Mouse (Mus musculus): ENCODE data around the gene P3h4. TPM values are rescaled to one million over a fixed set of nuclear protein-coding genes. Genes with fewer than 3 reads are reported as not detected.

Gene P3h4
- polyA plus RNA-seq, 1 experiment: 3.9 TPM

GRCm38 (mm10) chr11:100360175-100360574 is 54.5 kb downstream of the P3h4 start:
- H3K4me1 ChIP-seq (ENCODE audit: control insufficient read depth, insufficient read depth, low read length): no peaks in the 10 kb centered on the region
- TF ChIP-seq POLR2A (IDR thresholded peaks at IDR 0.05; ENCODE audit: borderline replicate concordance, control insufficient read depth, low read depth, low read length): no peak
- H3K4me3 ChIP-seq (replicated peaks; ENCODE audit: control insufficient read depth, low read depth, low read length): no peak overlapping the region
- WGBS: 39% methylated on average over 6 of the region's 6 CpGs
- H3K27ac ChIP-seq (ENCODE audit: control insufficient read depth, insufficient read depth, low read depth, low read length, poor library complexity): no peak overlapping the region

Other genes with a start within 250 kb of the P3h4 start
- not detected in 2 replicates for gene Krt9, start 221.6 kb downstream of the P3h4 start, polyA plus RNA-seq (2011; ENCODE audit: insufficient read depth, insufficient read length, low replicate concordance, missing spikeins)
- gene Krt14, start 207.3 kb downstream of the P3h4 start, polyA plus RNA-seq (2011; ENCODE audit: insufficient read depth, insufficient read length, low replicate concordance, missing spikeins): not detected in 2 replicates
- gene Krt16, start 165.9 kb downstream of the P3h4 start, polyA plus RNA-seq (2011; ENCODE audit: insufficient read depth, insufficient read length, low replicate concordance, missing spikeins): not detected in 2 replicates
- 2.1 TPM in 1 of 2 replicates, not detected in the other for gene Krt17, start 153.8 kb downstream of the P3h4 start, polyA plus RNA-seq (2011; ENCODE audit: insufficient read depth, insufficient read length, low replicate concordance, missing spikeins)
- gene Krt42, start 145.0 kb downstream of the P3h4 start, polyA plus RNA-seq (2011; ENCODE audit: insufficient read depth, insufficient read length, low replicate concordance, missing spikeins): 2.1 TPM in 1 of 2 replicates, not detected in the other
- 807 and 1,107 TPM in 2 replicates for gene Eif1, start 95.0 kb downstream of the P3h4 start, polyA plus RNA-seq (2011; ENCODE audit: insufficient read depth, insufficient read length, low replicate concordance, missing spikeins)
- not detected in 2 replicates for gene Gast, start 80.4 kb downstream of the P3h4 start, polyA plus RNA-seq (2011; ENCODE audit: insufficient read depth, insufficient read length, low replicate concordance, missing spikeins)
- gene Hap1, start 58.7 kb downstream of the P3h4 start, polyA plus RNA-seq (2011; ENCODE audit: insufficient read depth, insufficient read length, low replicate concordance, missing spikeins): 1.1 and 11.9 TPM in 2 replicates
- gene Jup, start 17.1 kb downstream of the P3h4 start, polyA plus RNA-seq (2011; ENCODE audit: insufficient read depth, insufficient read length, low replicate concordance, missing spikeins): 11.1 and 14.8 TPM in 2 replicates
- gene Fkbp10, start 861 bp upstream of the P3h4 start, polyA plus RNA-seq (2011; ENCODE audit: insufficient read depth, insufficient read length, low replicate concordance, missing spikeins): 1.7 and 7.0 TPM in 2 replicates
- 5.8 and 21.5 TPM in 2 replicates for gene Nt5c3b, start 27.0 kb upstream of the P3h4 start, polyA plus RNA-seq (2011; ENCODE audit: insufficient read depth, insufficient read length, low replicate concordance, missing spikeins)
- not detected in 2 replicates for gene Klhl10, start 27.1 kb upstream of the P3h4 start, polyA plus RNA-seq (2011; ENCODE audit: insufficient read depth, insufficient read length, low replicate concordance, missing spikeins)
- 1.2 and 2.7 TPM in 2 replicates for gene Klhl11, start 57.9 kb upstream of the P3h4 start, polyA plus RNA-seq (2011; ENCODE audit: insufficient read depth, insufficient read length, low replicate concordance, missing spikeins)
- 12.8 and 31.2 TPM in 2 replicates for gene Acly, start 113.2 kb upstream of the P3h4 start, polyA plus RNA-seq (2011; ENCODE audit: insufficient read depth, insufficient read length, low replicate concordance, missing spikeins)
- 0.35 TPM in 1 of 2 replicates, not detected in the other for gene Ttc25, start 130.8 kb upstream of the P3h4 start, polyA plus RNA-seq (2011; ENCODE audit: insufficient read depth, insufficient read length, low replicate concordance, missing spikeins)
- 25.0 and 35.7 TPM in 2 replicates for gene Cnp, start 160.1 kb upstream of the P3h4 start, polyA plus RNA-seq (2011; ENCODE audit: insufficient read depth, insufficient read length, low replicate concordance, missing spikeins)
- gene Nkiras2, start 204.4 kb upstream of the P3h4 start, polyA plus RNA-seq (2011; ENCODE audit: insufficient read depth, insufficient read length, low replicate concordance, missing spikeins): 7.5 and 13.1 TPM in 2 replicates
- gene Dnajc7, start 205.3 kb upstream of the P3h4 start, polyA plus RNA-seq (2011; ENCODE audit: insufficient read depth, insufficient read length, low replicate concordance, missing spikeins): 603 and 838 TPM in 2 replicates